Mouse (Mus musculus): ENCODE data around the gene Nsun2.

DNA sequence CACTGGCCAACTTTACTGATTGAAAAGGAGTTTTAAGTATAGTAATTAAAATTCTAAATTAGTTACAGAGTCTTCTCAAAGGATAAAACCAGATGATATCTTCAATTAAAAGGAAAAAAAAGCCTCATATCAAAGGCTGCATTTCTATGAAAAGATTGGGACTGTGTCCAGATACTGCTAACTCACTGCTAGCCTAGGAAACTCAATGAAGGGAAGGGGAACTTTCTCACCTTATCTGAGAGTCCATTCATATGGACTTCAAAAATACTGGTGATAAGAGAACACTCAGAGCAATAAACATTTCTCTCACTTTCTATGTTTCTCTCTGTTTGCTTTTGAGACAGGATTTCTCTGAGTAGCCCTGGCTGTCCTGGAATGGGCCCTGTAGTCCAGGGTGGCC lies 31.0 kb downstream of the Nsun2 start:
- no peak for TF ChIP-seq CTCF (IDR thresholded peaks at IDR 0.05; ENCODE audit: insufficient read depth, low read length)
- no peak for TF ChIP-seq POLR2A (IDR thresholded peaks at IDR 0.05; ENCODE audit: borderline replicate concordance, extremely low read depth, low read depth, low read length)

All from lung, adult 2 months (tissue).